Mouse (Mus musculus): ENCODE measurements at regions not wholly inside any gene's neighbourhood (a gene's known extent, or its start where the extent isn't known, plus 50 kb on each side); places are given as distances from the start of the nearest gene placed in this dataset.
"Not testable (repeated sequence)": the region's sequence is repeated elsewhere in the genome, so short reads cannot be mapped to it uniquely, and the experiment has no call there.

DNA sequence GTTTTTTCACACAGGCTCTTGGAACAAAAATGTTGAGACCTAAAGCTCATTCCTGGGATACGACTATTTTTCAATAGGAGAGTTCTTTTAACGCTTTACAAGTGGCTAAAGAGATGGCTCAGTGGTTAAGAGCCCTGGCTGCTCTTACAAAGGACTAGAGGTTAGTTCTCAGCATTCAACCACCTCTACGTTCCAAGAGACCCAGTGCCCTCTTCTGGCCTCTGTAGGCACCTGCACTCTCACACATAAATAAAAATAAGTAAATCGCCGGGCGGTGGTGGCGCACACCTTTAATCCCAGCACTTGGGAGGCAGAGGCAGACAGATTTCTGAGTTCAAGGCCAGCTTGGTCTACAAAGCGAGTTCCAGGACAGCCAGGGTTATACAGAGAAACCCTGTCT lies 70.5 kb upstream of the Rad23b start:
- DNase-seq (ENCODE audit: low spot score in 2 of 2), result not testable (repeated sequence)

DNA sequence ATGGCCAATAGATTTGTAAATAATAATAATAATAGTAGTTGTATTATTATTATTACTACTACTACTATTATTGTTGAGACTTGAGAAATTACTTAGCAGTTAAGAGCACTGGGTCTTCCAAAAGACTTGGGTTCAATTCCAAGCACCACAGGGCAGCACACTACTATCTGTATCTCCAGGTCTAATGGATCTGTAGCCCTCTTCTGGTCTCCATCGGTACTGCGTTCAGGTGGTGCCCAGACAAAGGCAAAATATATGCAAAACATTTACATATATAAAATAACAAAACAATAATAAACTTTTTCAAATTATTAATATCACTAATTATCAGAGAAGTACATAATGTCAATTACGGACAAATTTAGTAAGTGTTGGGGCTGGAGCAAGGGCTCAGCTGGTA lies 69.1 kb upstream of the Rad23b start:
- DNase-seq (ENCODE audit: low spot score in 2 of 2), result no peak

DNA sequence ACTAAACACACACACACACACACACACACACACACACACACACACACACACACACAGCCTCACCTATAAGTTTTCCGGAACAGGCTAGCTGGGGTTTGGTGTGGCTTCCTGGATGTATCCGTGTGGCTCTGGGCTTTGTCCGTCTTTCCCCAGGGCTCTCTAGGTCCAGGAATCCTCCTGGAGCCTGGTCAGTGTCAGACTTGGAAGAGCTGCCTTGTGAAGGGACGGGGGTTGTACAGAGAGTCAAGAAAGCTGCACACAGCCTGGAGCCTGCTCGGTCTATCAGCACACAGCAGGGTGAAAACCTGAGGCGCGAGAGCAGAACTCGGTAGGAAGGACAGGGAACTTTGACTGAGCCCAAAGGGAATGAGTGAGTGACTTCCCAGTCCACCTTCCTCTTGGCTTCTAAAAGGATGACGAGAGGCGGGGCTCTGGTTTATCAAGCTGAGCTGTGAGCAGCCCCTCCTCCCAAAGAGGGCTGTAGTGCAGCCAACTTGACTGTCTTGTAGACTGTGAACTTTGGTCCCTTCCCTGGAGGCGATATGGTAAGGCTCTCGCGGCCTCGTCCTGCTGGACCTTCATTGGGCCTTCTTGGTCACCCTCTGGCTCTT lies 68.3 kb upstream of the Rad23b start:
- no peak for DNase-seq (ENCODE audit: low spot score in 2 of 2)

DNA sequence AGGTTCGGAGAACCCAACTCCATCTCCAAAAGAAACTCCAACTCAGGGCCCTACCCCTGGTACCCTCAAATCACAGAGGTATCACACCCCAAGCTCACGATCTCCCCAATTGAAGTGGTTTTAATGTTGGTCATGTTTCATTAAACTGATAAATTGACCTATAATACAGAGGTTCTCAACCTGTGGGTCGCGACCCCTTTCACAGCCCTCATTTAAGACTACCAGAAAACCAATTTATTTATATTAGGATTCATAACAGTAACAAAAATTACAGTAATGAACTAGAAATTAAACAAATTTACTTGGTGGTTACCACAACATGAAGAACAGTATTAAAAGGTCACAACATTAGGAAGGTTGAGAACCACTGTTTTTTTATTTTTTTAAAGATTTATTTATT lies 67.4 kb upstream of the Rad23b start:
- no peak for DNase-seq (ENCODE audit: low spot score in 2 of 2)

DNA sequence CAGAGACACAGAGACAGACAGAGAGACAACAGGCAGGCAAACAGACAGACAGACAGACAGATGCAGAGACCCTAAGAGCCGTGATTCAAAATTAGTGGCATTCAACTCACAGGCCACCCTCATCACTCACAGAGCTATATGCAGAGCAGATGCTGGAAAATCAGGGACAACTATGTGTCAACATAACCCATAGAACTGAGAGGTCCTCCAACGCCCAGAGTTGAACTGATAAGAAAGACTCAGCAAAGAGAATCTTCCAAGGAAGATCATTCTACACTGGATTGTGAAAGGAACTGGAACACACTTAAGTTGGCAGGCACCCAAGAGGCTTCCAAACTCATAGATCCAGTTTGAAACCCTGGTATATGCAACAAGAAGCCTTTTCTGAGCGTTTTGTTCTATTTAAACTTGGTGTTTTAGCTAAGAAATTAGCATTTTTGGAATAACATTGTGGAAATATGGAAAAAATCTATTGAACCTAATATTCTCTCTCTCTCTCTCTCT lies 65.1 kb upstream of the Rad23b start:
- DNase-seq (ENCODE audit: low spot score in 2 of 2), result no peak

DNA sequence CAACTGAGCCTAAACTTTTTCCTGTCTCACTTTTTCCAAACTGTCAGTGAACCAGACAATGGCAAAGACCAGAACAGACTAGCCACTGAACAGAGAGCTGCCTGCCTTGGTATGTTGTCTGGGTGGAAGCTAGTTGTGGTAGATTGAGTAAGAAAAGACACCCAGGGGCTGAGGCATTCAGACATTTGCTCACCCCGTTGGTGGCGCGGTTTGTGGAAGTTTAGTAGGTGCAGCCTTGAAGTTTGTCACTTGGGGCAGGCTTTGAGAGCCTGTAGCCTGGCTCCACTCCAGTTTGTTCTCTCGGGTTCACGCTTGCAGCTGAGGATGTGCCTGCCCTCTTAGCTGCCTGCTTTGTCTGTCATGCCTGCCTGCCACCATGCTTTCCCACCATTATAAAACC lies 64.2 kb upstream of the Rad23b start:
- DNase-seq (ENCODE audit: low spot score in 2 of 2), result no peak

DNA sequence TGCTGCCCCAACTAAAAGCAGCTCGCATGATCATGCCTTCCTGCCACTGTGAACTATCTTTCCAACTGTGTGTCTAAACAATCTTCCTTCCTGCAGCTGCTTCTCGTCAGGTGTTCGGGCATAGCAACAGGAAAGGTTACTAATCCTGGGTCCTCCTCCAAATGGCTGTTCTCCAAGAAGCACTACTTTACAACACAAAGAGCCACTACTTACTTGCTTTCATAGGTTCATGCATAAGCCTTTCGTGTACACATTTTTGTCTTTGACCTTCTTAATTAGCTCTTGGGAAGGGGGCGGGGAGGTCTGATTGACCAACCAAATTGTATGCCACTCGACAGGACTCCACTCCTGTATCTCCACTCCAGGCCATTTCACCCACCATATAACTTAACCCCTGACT lies 61.4 kb upstream of the Rad23b start:
- DNase-seq (ENCODE audit: low spot score in 2 of 2), result no peak

DNA sequence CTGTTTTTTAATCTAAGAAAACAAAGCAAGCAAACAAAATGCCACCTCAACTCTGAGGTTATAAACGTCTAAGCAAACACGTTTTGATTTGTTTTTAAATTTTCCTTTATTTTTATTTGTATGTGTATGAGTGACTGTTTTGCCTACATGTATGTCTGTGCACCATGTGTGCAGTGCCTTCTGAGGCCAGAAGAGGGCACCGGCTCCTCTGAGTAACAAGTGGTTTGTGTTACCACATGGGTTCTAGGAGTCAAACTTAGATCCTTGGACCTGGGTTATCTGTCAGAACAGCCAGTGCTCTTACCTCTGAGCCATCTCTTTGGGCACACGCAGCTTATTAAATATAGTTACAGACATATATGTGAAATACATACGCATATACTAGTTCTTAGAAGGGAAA lies 57.6 kb upstream of the Rad23b start:
- DNase-seq (ENCODE audit: low spot score in 2 of 2), result no peak

DNA sequence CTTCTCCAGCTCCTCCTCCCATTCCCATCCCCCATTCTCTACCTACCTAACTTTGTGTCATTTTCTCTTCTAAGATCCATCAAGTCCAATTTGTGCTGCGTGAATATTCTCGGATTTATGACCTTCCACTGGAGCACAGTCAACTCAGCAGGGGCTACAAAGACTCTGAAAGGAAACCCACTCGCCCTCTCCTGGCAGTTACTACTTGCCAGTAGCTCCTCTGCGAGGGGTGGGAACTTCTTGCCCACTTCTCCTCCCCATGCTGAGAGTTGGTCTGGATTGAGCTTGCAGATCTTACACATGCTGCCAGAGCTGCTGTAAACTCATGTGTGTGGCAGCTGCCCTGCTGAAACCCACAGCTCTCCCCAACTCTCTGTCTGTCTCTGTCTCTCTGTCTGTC lies 57.1 kb upstream of the Rad23b start:
- no peak for DNase-seq (ENCODE audit: low spot score in 2 of 2)

DNA sequence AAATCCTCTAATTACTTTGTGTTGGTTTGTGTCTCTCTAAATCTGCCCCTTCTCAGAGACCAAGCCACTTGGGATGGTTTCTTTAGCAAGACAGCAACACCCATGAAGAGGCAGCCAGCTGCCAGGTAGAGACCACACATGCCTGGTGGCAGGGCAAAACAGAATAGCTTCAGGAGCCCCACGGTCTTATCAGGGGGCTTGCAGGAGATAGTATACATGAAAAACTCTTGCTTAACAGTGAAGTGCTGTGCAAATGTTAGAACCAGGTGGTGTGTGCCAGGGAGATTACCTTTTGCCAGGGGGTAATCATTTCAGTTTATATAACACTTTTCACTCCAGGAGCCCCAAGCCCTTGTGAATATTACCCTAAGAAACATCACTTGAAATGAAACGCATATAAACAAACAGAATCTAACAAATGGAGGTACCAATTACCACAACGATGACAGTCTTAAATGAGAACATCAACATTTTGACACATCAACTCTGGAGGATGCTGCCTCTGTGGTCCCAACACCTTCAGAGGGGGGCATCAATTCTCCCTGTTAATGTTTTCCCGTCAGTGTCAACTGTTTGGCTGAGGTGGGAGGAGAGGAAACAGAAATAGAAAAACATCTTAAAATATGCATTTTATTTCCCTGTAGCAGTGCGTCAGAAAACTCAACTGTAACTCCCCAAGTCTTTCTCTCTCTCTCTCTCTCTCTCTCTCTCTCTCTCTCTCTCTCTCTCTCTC lies 56.3 kb upstream of the Rad23b start:
- no peak for DNase-seq (ENCODE audit: low spot score in 2 of 2)

DNA sequence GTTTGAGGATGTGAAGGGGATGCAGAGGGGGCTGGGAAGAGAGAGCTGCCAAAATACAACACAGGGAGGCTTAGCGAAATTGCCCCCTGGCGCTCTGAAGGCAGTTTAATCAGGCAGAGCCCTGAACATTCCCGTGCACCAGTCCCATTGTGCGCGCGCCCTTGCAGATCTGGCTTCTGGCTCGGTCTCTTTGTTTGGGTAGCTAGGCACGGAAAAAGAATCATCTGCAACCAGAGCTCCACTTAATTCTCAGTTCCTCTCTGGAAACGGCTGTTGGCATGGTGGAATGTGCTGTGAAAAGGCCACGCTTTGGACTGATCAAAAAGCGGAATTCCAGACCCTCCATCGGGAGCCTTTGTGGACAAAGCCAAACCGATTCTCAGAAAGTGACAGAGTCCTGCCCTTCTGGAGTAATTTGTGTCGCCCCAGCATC lies 55.6 kb upstream of the Rad23b start:
- DNase-seq (ENCODE audit: low spot score in 2 of 2), result peak; percentile 13 to 23

DNA sequence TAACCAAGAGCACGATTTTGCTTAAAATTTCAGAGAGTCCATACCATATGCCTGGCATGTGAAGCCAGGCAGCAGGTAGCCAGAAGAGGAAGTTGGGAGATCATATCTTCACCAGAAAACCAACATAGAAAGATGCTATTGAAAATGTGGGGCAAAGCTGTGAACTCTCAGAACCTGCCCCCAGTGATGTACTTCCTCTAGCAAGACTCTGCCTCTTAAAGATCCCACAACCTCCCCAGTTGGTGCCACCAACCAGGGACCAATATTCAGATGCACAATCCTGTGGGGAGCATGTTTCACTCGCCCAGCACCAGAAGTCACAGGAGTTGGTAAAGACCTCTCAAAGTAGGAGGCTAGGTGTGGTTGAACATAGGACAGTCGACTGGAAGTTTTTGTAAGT lies 52.0 kb upstream of the Rad23b start:
- no peak for DNase-seq (ENCODE audit: low spot score in 2 of 2)

Measured in frontal cortex, postnatal 14 days (tissue).